Mouse (Mus musculus): ENCODE data around the gene Ttc16. TPM values are rescaled to one million over a fixed set of nuclear protein-coding genes. Genes with fewer than 3 reads are reported as not detected.

Ttc16 gene
- polyA plus RNA-seq, 1 experiment from 2014 or later = 0.30 TPM

DNA sequence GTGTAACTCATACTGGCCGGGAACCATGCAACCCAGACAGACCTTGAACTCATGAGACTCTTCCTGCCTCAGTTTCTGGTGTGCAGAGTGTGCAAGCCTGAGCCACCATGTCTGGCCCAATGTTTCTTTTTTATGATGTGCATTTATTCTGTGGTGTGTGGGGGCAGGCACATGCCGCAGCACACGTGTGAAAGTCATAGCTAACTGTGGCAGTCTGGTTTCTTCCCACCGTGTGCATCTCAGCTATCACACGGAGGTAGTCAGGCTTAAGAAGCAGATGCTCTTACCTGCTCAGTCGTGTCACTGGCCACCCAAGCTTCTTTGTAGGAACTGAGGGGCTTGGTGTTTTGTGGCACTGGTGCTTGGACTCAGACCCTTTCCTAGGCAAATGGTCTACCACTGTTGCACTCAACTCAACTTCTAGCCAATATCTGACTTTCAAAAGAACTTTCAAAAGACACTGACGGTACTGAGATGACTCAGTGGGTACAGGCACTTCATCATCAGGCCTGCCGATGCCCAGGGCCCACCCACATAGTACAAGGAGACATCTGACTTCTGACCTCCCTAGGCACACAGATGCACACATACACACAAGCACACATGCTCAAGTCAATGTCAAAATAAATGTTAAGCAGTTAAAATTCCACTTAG lies 2.7 kb downstream of the Ttc16 start:
- Histone ChIP-seq H3K4me1 (replicated peaks; ENCODE audit: control insufficient read depth, insufficient read depth, low read length) (peaks cover 28% of the 10 kb centered on the region), H3K36me3 (ENCODE audit: control insufficient read depth, insufficient read depth, low read length) (peaks cover 2% of the 10 kb centered on the region; the same call in 1 of the 2 replicates), H3K9ac (ENCODE audit: low read depth, low read length) (no peak overlapping the region), H3K4me3 (ENCODE audit: low read depth, low read length) (no peak overlapping the region), H3K4me2 (no peak overlapping the region), H3K27ac (ENCODE audit: low read depth, low read length) (no peak overlapping the region), H3K9me3 (ENCODE audit: control insufficient read depth, low read length) (no peaks in the 10 kb centered on the region), H3K27me3 (replicated peaks; ENCODE audit: control insufficient read depth, insufficient read depth, low read length) (no peaks in the 10 kb centered on the region)
- ATAC-seq (replicated peaks; ENCODE audit: low FRiP score) (no peak), DNase-seq (ENCODE audit: low spot score) (no peak)
- WGBS = 80% methylated on average over 8 of the region's 8 CpGs

DNA sequence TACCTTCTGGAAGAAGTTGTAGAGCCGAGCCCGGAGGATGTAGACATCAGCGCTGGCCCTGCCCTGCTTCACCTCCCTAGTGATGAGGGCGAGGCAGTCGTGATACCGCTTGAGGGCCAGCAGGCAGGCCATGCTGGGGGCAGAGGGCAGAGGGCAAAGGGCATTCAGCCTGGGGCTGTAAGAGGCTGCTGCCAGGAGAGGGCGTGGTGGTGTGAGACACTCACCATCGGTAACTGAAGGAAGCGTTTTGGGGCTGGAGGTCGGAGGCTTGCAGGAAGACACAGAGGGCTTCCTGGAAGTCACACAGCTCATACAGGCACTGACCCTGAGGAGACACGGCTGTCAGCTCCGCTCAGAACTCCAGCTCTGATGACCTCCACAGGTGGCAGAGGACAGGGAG lies 3.5 kb downstream of the Ttc16 start:
- Histone ChIP-seq H3K9me3 (ENCODE audit: control insufficient read depth, low read length) (no peaks in the 10 kb centered on the region), H3K4me3 (ENCODE audit: low read depth, low read length) (no peak overlapping the region), H3K27me3 (replicated peaks; ENCODE audit: control insufficient read depth, insufficient read depth, low read length) (no peaks in the 10 kb centered on the region), H3K4me1 (replicated peaks; ENCODE audit: control insufficient read depth, insufficient read depth, low read length) (peaks cover 31% of the 10 kb centered on the region), H3K9ac (ENCODE audit: low read depth, low read length) (0 out of 2 replicates have a peak overlapping the region, but pooled peaks have one; percentile 18), H3K36me3 (ENCODE audit: control insufficient read depth, insufficient read depth, low read length) (no peaks in the 10 kb centered on the region), H3K4me2 (0 out of 2 replicates have a peak overlapping the region, but pooled peaks have one; percentile 18), H3K27ac (ENCODE audit: low read depth, low read length) (no peak overlapping the region)
- ATAC-seq (replicated peaks; ENCODE audit: low FRiP score) = no peak
- WGBS = 19% methylated on average over 12 of the region's 12 CpGs
- DNase-seq (ENCODE audit: low spot score) = peak; percentile 45

DNA sequence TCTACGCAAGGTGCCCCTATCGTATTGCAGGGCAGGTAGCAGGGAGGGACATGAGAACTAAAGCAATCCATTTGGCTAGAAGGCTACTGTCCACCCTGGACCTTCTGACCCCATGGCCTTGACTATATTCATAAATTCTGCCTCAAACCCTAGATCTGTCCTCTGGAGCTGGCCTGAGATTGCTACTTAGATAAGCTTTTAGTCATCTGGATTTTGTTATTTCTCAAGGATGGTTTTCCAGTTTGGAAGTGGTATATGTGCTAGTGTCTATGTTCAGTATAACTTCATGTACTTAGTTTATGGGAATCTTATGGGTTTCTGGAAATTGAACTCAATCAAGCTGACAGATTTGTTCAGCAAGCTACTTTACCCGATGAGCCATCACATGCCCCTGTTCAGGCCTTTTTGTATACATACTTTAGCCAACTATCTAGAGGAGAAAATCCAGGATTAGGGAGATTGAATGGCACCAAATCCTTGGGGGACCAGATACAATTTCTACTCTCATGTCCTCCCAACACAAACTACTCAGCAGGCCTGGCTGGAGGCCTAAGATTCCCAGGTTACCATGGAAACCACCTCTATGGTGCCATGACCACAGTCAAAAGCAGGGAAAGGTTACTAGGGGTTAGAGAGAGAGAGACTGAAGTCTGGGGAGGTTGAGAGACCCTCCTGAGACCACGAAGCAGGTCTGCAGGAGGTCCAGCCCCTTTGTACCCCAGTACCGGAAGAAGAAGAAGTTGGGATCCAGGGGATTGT lies 5.9 kb downstream of the Ttc16 start:
- H3K4me1 ChIP-seq (replicated peaks; ENCODE audit: control insufficient read depth, insufficient read depth, low read length) = peaks cover 29% of the 10 kb centered on the region
- H3K27ac ChIP-seq (ENCODE audit: low read depth, low read length) = peak overlapping the region; percentile 64; the same call in 1 of the 2 replicates
- no peak overlapping the region for H3K4me3 ChIP-seq (ENCODE audit: low read depth, low read length)
- H3K4me2 ChIP-seq = no peak overlapping the region
- DNase-seq (ENCODE audit: low spot score) (no peak), ATAC-seq (replicated peaks; ENCODE audit: low FRiP score) (no peak)
- WGBS = 81% methylated on average over 5 of the region's 5 CpGs
- no peak overlapping the region for H3K9ac ChIP-seq (ENCODE audit: low read depth, low read length)
- no peaks in the 10 kb centered on the region for H3K27me3 ChIP-seq (replicated peaks; ENCODE audit: control insufficient read depth, insufficient read depth, low read length)
- H3K9me3 ChIP-seq (ENCODE audit: control insufficient read depth, low read length) = no peaks in the 10 kb centered on the region
- no peaks in the 10 kb centered on the region for H3K36me3 ChIP-seq (ENCODE audit: control insufficient read depth, insufficient read depth, low read length)

DNA sequence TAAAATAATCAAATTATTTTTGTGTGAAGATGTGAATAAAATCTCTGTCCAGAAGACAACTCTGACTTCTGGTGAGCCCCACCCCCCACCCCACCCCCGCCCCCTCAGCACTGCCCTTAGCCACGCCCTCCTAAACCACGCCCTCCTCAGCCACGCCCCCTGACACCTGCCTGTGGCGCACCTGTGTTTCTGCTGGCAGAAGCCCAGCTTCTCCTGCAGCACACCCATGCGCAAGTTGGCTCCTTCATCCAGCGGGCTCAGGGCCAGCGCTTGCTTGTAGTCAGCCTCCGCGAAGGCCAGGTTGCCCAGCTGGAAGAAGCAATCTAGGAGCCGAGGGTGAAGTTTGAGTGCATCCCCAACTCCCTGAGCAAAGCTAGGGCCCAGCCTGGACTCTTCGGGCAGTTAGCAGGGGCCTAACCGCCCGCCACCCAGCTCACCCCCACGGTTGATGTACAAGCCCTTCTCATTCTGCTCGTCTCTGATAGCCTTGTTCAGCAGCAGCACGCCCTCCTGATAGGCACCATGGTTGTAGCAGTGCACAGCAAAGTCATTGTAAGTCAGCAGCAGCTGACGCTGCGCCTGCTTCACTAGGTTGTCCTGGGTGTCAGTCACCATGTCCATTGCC lies 6.7 kb downstream of the Ttc16 start:
- DNase-seq (ENCODE audit: low spot score) = peak; percentile 45
- peak; percentile 85 for ATAC-seq (replicated peaks; ENCODE audit: low FRiP score)
- peaks cover 29% of the 10 kb centered on the region for H3K4me1 ChIP-seq (replicated peaks; ENCODE audit: control insufficient read depth, insufficient read depth, low read length)

DNA sequence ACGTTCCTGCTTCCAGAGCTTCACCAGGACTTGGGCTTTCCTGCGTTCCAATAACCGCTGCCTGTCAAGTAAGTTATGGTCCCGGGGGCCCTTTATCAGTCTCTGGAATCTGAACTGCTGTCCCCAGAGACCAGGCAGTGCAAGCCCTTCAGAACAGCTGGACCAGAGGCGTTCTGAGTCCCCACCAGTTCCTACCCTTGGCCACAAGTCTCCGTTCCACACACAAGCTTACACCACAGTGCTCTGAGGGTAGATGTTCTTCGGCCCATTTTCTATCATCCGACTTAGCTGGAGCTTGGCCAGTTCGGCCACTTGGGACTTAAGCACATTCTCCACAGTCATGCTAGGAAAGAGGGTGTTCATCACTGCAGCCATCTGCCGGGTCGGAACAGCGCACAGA lies 8.2 kb downstream of the Ttc16 start:
- H3K4me3 ChIP-seq (ENCODE audit: low read depth, low read length) = no peak overlapping the region
- H3K4me1 ChIP-seq (replicated peaks; ENCODE audit: control insufficient read depth, insufficient read depth, low read length) = peaks cover 29% of the 10 kb centered on the region
- no peak overlapping the region for H3K9ac ChIP-seq (ENCODE audit: low read depth, low read length)
- DNase-seq (ENCODE audit: low spot score) (no peak), ATAC-seq (replicated peaks; ENCODE audit: low FRiP score) (no peak)
- peaks cover 2% of the 10 kb centered on the region; the same call in 1 of the 2 replicates for H3K36me3 ChIP-seq (ENCODE audit: control insufficient read depth, insufficient read depth, low read length)
- H3K27ac ChIP-seq (ENCODE audit: low read depth, low read length) = no peak overlapping the region
- no peaks in the 10 kb centered on the region for H3K9me3 ChIP-seq (ENCODE audit: control insufficient read depth, low read length)
- H3K4me2 ChIP-seq = no peak overlapping the region
- 72% methylated on average over 12 of the region's 12 CpGs for WGBS
- no peaks in the 10 kb centered on the region for H3K27me3 ChIP-seq (replicated peaks; ENCODE audit: control insufficient read depth, insufficient read depth, low read length)

More for the DNA sequence above, 6.7 kb downstream of the Ttc16 start:
- H3K9ac ChIP-seq (ENCODE audit: low read depth, low read length) = no peak overlapping the region
- H3K4me3 ChIP-seq (ENCODE audit: low read depth, low read length) = no peak overlapping the region
- no peaks in the 10 kb centered on the region for H3K36me3 ChIP-seq (ENCODE audit: control insufficient read depth, insufficient read depth, low read length)
- no peaks in the 10 kb centered on the region for H3K27me3 ChIP-seq (replicated peaks; ENCODE audit: control insufficient read depth, insufficient read depth, low read length)
- H3K4me2 ChIP-seq = peak overlapping the region; percentile 51
- peak overlapping the region; percentile 64; the same call in 1 of the 2 replicates for H3K27ac ChIP-seq (ENCODE audit: low read depth, low read length)
- no peaks in the 10 kb centered on the region for H3K9me3 ChIP-seq (ENCODE audit: control insufficient read depth, low read length)
- WGBS = 40% methylated on average over 19 of the region's 19 CpGs

DNA sequence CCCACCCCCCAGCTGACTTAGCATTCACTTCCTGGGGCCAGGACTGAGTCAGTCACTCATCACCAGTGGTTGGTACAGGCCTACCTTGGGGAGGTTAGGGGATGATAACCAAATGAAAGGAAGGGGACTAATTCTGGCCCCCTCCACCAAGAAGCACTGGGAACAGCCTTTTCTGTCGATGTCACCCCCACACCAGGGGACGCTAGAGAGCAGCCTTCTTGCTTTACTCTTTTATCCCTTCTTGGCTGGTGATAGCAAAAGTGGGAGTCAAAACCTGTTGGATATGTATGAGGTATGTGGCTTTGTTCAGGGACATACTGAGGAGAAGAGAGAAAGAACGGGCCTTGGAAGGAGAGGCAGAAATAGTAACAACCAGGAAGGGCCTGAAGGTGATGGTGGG lies 12.1 kb downstream of the Ttc16 start:
- no peaks in the 10 kb centered on the region for H3K9me3 ChIP-seq (ENCODE audit: control insufficient read depth, low read length)
- H3K4me3 ChIP-seq (ENCODE audit: low read depth, low read length) = no peak overlapping the region
- no peaks in the 10 kb centered on the region for H3K27me3 ChIP-seq (replicated peaks; ENCODE audit: control insufficient read depth, insufficient read depth, low read length)
- WGBS = 62% methylated on average over 3 of the region's 3 CpGs
- DNase-seq (ENCODE audit: low spot score) (no peak), ATAC-seq (replicated peaks; ENCODE audit: low FRiP score) (no peak)
- H3K36me3 ChIP-seq (ENCODE audit: control insufficient read depth, insufficient read depth, low read length) = peaks cover 12% of the 10 kb centered on the region
- peaks cover 11% of the 10 kb centered on the region; the same call in 1 of the 2 replicates for H3K4me1 ChIP-seq (replicated peaks; ENCODE audit: control insufficient read depth, insufficient read depth, low read length)
- H3K9ac ChIP-seq (ENCODE audit: low read depth, low read length) = no peak overlapping the region
- no peak overlapping the region for H3K27ac ChIP-seq (ENCODE audit: low read depth, low read length)
- H3K4me2 ChIP-seq = no peak overlapping the region

DNA sequence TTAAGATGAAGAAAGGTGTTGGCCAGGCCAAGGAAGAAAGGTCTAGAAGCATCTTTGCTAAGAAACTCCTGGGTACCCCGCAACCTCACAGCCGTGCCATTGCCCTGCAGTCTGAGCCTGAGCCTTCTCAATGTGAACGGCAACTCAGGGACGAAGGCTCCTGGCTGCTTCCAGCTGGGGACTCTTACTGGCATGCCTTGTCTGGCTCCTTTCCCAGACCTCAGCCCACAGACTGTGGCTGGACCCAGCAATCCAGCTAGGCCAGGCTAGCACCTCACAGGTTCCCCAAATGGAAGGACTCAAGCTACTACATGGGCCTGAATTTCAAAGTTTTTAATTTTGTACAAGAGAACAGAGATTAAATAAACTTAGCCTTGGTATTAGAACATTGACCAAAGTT lies 13.6 kb downstream of the Ttc16 start:
- WGBS = 87% methylated on average over 4 of the region's 4 CpGs
- Histone ChIP-seq H3K27ac (ENCODE audit: low read depth, low read length) (no peak overlapping the region), H3K4me1 (replicated peaks; ENCODE audit: control insufficient read depth, insufficient read depth, low read length) (0 out of 2 replicates have a peak, but pooled peaks cover 3% of the 10 kb centered on the region), H3K27me3 (replicated peaks; ENCODE audit: control insufficient read depth, insufficient read depth, low read length) (no peaks in the 10 kb centered on the region), H3K9ac (ENCODE audit: low read depth, low read length) (no peak overlapping the region), H3K4me2 (no peak overlapping the region), H3K36me3 (ENCODE audit: control insufficient read depth, insufficient read depth, low read length) (peaks cover 12% of the 10 kb centered on the region), H3K9me3 (ENCODE audit: control insufficient read depth, low read length) (no peaks in the 10 kb centered on the region), H3K4me3 (ENCODE audit: low read depth, low read length) (no peak overlapping the region)
- DNase-seq (ENCODE audit: low spot score) (no peak), ATAC-seq (replicated peaks; ENCODE audit: low FRiP score) (no peak)

DNA sequence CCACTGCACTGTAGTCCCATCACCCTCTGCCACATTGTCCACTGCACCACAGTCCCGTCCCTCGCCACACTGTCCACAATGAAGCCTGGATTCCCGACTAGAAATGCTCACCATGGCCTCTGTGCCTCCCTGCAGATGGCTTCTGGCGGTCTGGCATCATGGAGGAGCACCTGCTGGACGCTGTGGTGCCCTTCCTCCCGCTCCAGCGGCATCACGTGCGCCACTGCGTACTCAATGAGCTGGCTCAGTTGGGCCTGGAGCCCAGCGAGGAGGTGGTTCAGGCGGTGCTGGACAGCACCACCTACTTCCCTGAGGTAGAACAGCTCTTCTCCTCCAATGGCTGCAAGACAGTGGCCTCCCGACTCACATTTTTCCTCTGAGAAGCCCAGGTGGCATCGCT lies 14.1 kb downstream of the Ttc16 start:
- H3K9ac ChIP-seq (ENCODE audit: low read depth, low read length) = no peak overlapping the region
- H3K4me3 ChIP-seq (ENCODE audit: low read depth, low read length) = no peak overlapping the region
- WGBS = 86% methylated on average over 14 of the region's 14 CpGs
- H3K4me2 ChIP-seq = no peak overlapping the region
- H3K9me3 ChIP-seq (ENCODE audit: control insufficient read depth, low read length) = no peaks in the 10 kb centered on the region
- DNase-seq (ENCODE audit: low spot score) (no peak), ATAC-seq (replicated peaks; ENCODE audit: low FRiP score) (no peak)
- no peaks in the 10 kb centered on the region for H3K27me3 ChIP-seq (replicated peaks; ENCODE audit: control insufficient read depth, insufficient read depth, low read length)
- no peaks in the 10 kb centered on the region for H3K4me1 ChIP-seq (replicated peaks; ENCODE audit: control insufficient read depth, insufficient read depth, low read length)
- H3K27ac ChIP-seq (ENCODE audit: low read depth, low read length) = no peak overlapping the region
- peaks cover 12% of the 10 kb centered on the region for H3K36me3 ChIP-seq (ENCODE audit: control insufficient read depth, insufficient read depth, low read length)
